Mouse (Mus musculus): ENCODE results near the gene Myh14. TPM values are rescaled to one million over a fixed set of nuclear protein-coding genes. Genes with fewer than 3 reads are reported as not detected.

Gene Myh14
- polyA plus RNA-seq, 1 experiment from 2014 or later: 114 TPM

- H3K4me1 ChIP-seq (replicated peaks; ENCODE audit: control insufficient read depth, insufficient read depth, low read length): no peaks in the 10 kb centered on the region
- H3K4me2 ChIP-seq (replicated peaks; ENCODE audit: low read depth): peak overlapping the region; percentile 47
- peaks cover 30% of the 10 kb centered on the region for H3K36me3 ChIP-seq (ENCODE audit: control insufficient read depth, insufficient read depth)
- no peak overlapping the region; the same call in 1 of the 2 replicates for H3K9ac ChIP-seq (ENCODE audit: low read depth, low read length)
- H3K4me3 ChIP-seq (ENCODE audit: low read depth, low read length): peak overlapping the region; percentile 2; the same call in 1 of the 2 replicates
- 1% methylated on average over 22 of the region's 25 CpGs for WGBS
- H3K27me3 ChIP-seq (replicated peaks; ENCODE audit: control insufficient read depth, insufficient read depth, low read length): peaks cover 31% of the 10 kb centered on the region
- peak; percentile 25; the same call in 1 of the 2 replicates for TF ChIP-seq CTCF (IDR thresholded peaks at IDR 0.05; ENCODE audit: low read depth)
- no peak overlapping the region for H3K27ac ChIP-seq (ENCODE audit: low read depth, low read length)
- no peaks in the 10 kb centered on the region for H3K9me3 ChIP-seq (ENCODE audit: control insufficient read depth)
- ATAC-seq: no peak
Observed at GRCm38 (mm10) chr7:44604139-44604606, 66.5 kb downstream of the Myh14 start.

- Histone ChIP-seq H3K4me3 (ENCODE audit: low read depth, low read length) (no peak overlapping the region), H3K4me1 (replicated peaks; ENCODE audit: control insufficient read depth, insufficient read depth, low read length) (no peaks in the 10 kb centered on the region), H3K27me3 (replicated peaks; ENCODE audit: control insufficient read depth, insufficient read depth, low read length) (peaks cover 31% of the 10 kb centered on the region), H3K9ac (ENCODE audit: low read depth, low read length) (no peak overlapping the region), H3K4me2 (replicated peaks; ENCODE audit: low read depth) (no peak overlapping the region), H3K9me3 (ENCODE audit: control insufficient read depth) (no peaks in the 10 kb centered on the region), H3K36me3 (ENCODE audit: control insufficient read depth, insufficient read depth) (peaks cover 22% of the 10 kb centered on the region), H3K27ac (ENCODE audit: low read depth, low read length) (no peak overlapping the region)
- ATAC-seq: no peak
- 4% methylated on average over 20 of the region's 20 CpGs for WGBS
- no peak for TF ChIP-seq CTCF (IDR thresholded peaks at IDR 0.05; ENCODE audit: low read depth)
Observed at GRCm38 (mm10) chr7:44603186-44603855, 67.3 kb downstream of the Myh14 start.

- Histone ChIP-seq H3K4me1 (replicated peaks; ENCODE audit: control insufficient read depth, insufficient read depth, low read length) (no peaks in the 10 kb centered on the region), H3K27ac (ENCODE audit: low read depth, low read length) (no peak overlapping the region), H3K9me3 (ENCODE audit: control insufficient read depth) (no peaks in the 10 kb centered on the region), H3K4me2 (replicated peaks; ENCODE audit: low read depth) (no peak overlapping the region), H3K36me3 (ENCODE audit: control insufficient read depth, insufficient read depth) (peaks cover 13% of the 10 kb centered on the region; the same call in 1 of the 2 replicates), H3K27me3 (replicated peaks; ENCODE audit: control insufficient read depth, insufficient read depth, low read length) (peaks cover 31% of the 10 kb centered on the region), H3K9ac (ENCODE audit: low read depth, low read length) (no peak overlapping the region), H3K4me3 (ENCODE audit: low read depth, low read length) (no peak overlapping the region)
- TF ChIP-seq CTCF (IDR thresholded peaks at IDR 0.05; ENCODE audit: low read depth): no peak
- ATAC-seq: no peak
- WGBS: 14% methylated on average over 11 of the region's 11 CpGs
Observed at GRCm38 (mm10) chr7:44602443-44602842, 68.2 kb downstream of the Myh14 start.

- no peak for TF ChIP-seq CTCF (IDR thresholded peaks at IDR 0.05; ENCODE audit: low read depth)
- Histone ChIP-seq H3K4me1 (replicated peaks; ENCODE audit: control insufficient read depth, insufficient read depth, low read length) (no peaks in the 10 kb centered on the region), H3K4me3 (ENCODE audit: low read depth, low read length) (no peak overlapping the region), H3K36me3 (ENCODE audit: control insufficient read depth, insufficient read depth) (peaks cover 5% of the 10 kb centered on the region; the same call in 1 of the 2 replicates), H3K9me3 (ENCODE audit: control insufficient read depth) (no peaks in the 10 kb centered on the region), H3K9ac (ENCODE audit: low read depth, low read length) (no peak overlapping the region), H3K4me2 (replicated peaks; ENCODE audit: low read depth) (no peak overlapping the region), H3K27me3 (replicated peaks; ENCODE audit: control insufficient read depth, insufficient read depth, low read length) (peaks cover 31% of the 10 kb centered on the region), H3K27ac (ENCODE audit: low read depth, low read length) (no peak overlapping the region)
- ATAC-seq: no peak
- WGBS: 20% methylated on average over 19 of the region's 19 CpGs
Observed at GRCm38 (mm10) chr7:44601646-44602045, 69.0 kb downstream of the Myh14 start.

- H3K27me3 ChIP-seq (replicated peaks; ENCODE audit: control insufficient read depth, insufficient read depth, low read length): peaks cover 31% of the 10 kb centered on the region
- WGBS: 81% methylated on average over 10 of the region's 10 CpGs
Observed at GRCm38 (mm10) chr7:44600691-44601262, 69.9 kb downstream of the Myh14 start.

GRCm38 (mm10) chr7:44598336-44598735, 72.3 kb downstream of the Myh14 start:
- Histone ChIP-seq H3K9me3 (ENCODE audit: control insufficient read depth) (no peaks in the 10 kb centered on the region), H3K4me1 (replicated peaks; ENCODE audit: control insufficient read depth, insufficient read depth, low read length) (no peaks in the 10 kb centered on the region), H3K4me2 (replicated peaks; ENCODE audit: low read depth) (no peak overlapping the region), H3K36me3 (ENCODE audit: control insufficient read depth, insufficient read depth) (no peaks in the 10 kb centered on the region), H3K27ac (ENCODE audit: low read depth, low read length) (no peak overlapping the region), H3K9ac (ENCODE audit: low read depth, low read length) (no peak overlapping the region), H3K4me3 (ENCODE audit: low read depth, low read length) (no peak overlapping the region), H3K27me3 (replicated peaks; ENCODE audit: control insufficient read depth, insufficient read depth, low read length) (peaks cover 22% of the 10 kb centered on the region)
- no peak for TF ChIP-seq CTCF (IDR thresholded peaks at IDR 0.05; ENCODE audit: low read depth)
- no peak for ATAC-seq
- 74% methylated on average over 12 of the region's 12 CpGs for WGBS

More at GRCm38 (mm10) chr7:44600691-44601262, 69.9 kb downstream of the Myh14 start:
- Histone ChIP-seq H3K36me3 (ENCODE audit: control insufficient read depth, insufficient read depth) (no peaks in the 10 kb centered on the region; the same call in 1 of the 2 replicates), H3K4me3 (ENCODE audit: low read depth, low read length) (no peak overlapping the region), H3K9me3 (ENCODE audit: control insufficient read depth) (no peaks in the 10 kb centered on the region), H3K4me1 (replicated peaks; ENCODE audit: control insufficient read depth, insufficient read depth, low read length) (no peaks in the 10 kb centered on the region), H3K4me2 (replicated peaks; ENCODE audit: low read depth) (no peak overlapping the region), H3K9ac (ENCODE audit: low read depth, low read length) (no peak overlapping the region), H3K27ac (ENCODE audit: low read depth, low read length) (no peak overlapping the region)
- TF ChIP-seq CTCF (IDR thresholded peaks at IDR 0.05; ENCODE audit: low read depth): no peak
- no peak for ATAC-seq

All from intestine, postnatal 0 days (tissue).